Mouse (Mus musculus) erythroblast, embryonic 14.5 days (primary cell): ENCODE results near the gene Ccr7.

Source experiments
- GATA1 ChIP-seq: IDR thresholded peaks from 2 replicates; pipeline ENCODE4 v1.6.1; 2012; ENCODE audit warnings: low read length, inconsistent platforms, mixed read lengths
- TAL1 ChIP-seq: IDR thresholded peaks from 3 replicates; pipeline ENCODE4 v1.6.1; 2012; ENCODE audit warnings: low read length, inconsistent platforms, mixed read lengths

GRCm38 (mm10) chr11:99148400-99148799 is 6.5 kb downstream of the Ccr7 start:
- TF ChIP-seq TAL1 = no peak
- TF ChIP-seq GATA1 = no peak
